Mouse (Mus musculus) kidney, embryonic 14.5 days (tissue): ENCODE data around the gene Cacnb2. TPM values are rescaled to one million over a fixed set of nuclear protein-coding genes. Genes with fewer than 3 reads are reported as not detected.

Experiments used
- ATAC-seq: fragments of 200-750 bp; cut with Nextera tagmentation; 2 replicates; pipeline ENCODE4 v1.8.0; 2017; ENCODE audit warnings: moderate number of reproducible peaks, mild to moderate bottlenecking, moderate TSS enrichment, moderate library complexity; ENCODE audit not compliant: low FRiP score, low TSS enrichment
- H3K27ac ChIP-seq: fragments of 300-500 bp; sonication (generic); 2 replicates; pipeline ENCODE4 v1.5.1; 2014; ENCODE audit warnings: low read depth, mild to moderate bottlenecking, low read length, moderate library complexity, mixed read lengths
- H3K27me3 ChIP-seq: fragments of 300-500 bp; sonication (generic); 2 replicates; pipeline ENCODE4 v1.6.1; 2014; ENCODE audit warnings: mild to moderate bottlenecking, low read length; ENCODE audit not compliant: control insufficient read depth, insufficient read depth
- H3K36me3 ChIP-seq: fragments of 300-500 bp; sonication (generic); 2 replicates; pipeline ENCODE4 v1.6.1; 2014; ENCODE audit warnings: low read length, mixed read lengths; ENCODE audit not compliant: control insufficient read depth, insufficient read depth
- H3K4me1 ChIP-seq: fragments of 300-500 bp; sonication (generic); 2 replicates; pipeline ENCODE4 v1.6.1; 2014; ENCODE audit warnings: low read length, mixed read lengths; ENCODE audit not compliant: control insufficient read depth, insufficient read depth
- H3K4me2 ChIP-seq: fragments of 300-500 bp; sonication (generic); replicated peaks from 2 replicates; pipeline ENCODE4 v1.6.1; 2014; ENCODE audit warnings: low read depth, mild to moderate bottlenecking, low read length
- H3K4me3 ChIP-seq: fragments of 300-500 bp; sonication (generic); 2 replicates; pipeline ENCODE4 v1.5.1; 2014; ENCODE audit warnings: mild to moderate bottlenecking, low read length
- H3K9ac ChIP-seq: fragments of 300-500 bp; sonication (generic); 2 replicates; pipeline ENCODE4 v1.6.1; 2014; ENCODE audit warnings: low read depth, mild to moderate bottlenecking, low read length, moderate library complexity
- H3K9me3 ChIP-seq: fragments of 300-500 bp; sonication (generic); 2 replicates; pipeline ENCODE4 v1.6.1; 2016; ENCODE audit warnings: low read length; ENCODE audit not compliant: control insufficient read depth
- WGBS: fragments of 180-500 bp; shearing (Covaris S2); extraction: QIAGEN DNeasy Blood & Tissue Kit; methylation state at CpG from one replicate; pipeline ENCODE4 v1.1.7; 2014; 5-methylcytosine and 5-hydroxymethylcytosine counted together
- polyA plus RNA-seq: library from polyadenylated mRNA; unstranded; fragments of >200 nt; fragmentation: Nextera tagmentation; extraction: Ambion mirVana; gene quantifications from 2 replicates; pipeline ENCODE4 v1.2.1, GENCODE M21; 2014

The Cacnb2 gene
- polyA plus RNA-seq, 1 experiment from 2014 or later = 1.7 TPM

DNA sequence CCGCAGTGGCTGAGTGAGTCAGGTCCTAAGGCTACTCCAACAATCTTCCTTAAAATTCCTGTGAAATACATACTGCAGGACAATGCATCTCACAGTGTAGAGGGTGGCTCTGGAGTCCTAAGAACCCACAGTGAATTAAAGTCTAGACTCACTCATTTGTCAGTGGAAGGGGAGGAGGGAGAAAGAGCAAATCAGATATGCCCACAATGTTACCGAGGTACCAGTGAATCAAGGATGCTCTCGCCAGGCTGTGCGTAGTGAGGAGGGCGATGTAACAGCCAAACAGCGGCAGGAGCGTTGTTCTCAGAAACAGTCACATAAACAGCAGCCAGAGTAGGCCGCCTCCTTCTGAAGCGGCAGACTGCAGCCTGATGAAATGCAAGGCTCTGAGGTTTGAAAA is 136.0 kb downstream of the Cacnb2 start:
- no peaks in the 10 kb centered on the region for H3K27me3 ChIP-seq
- H3K4me2 ChIP-seq = no peak overlapping the region
- no peaks in the 10 kb centered on the region for H3K4me1 ChIP-seq
- WGBS = 50% methylated on average over 9 of the region's 9 CpGs
- H3K36me3 ChIP-seq = no peaks in the 10 kb centered on the region
- no peak overlapping the region for H3K9ac ChIP-seq
- H3K4me3 ChIP-seq = no peak overlapping the region
- no peak overlapping the region for H3K27ac ChIP-seq
- ATAC-seq = no peak
- no peaks in the 10 kb centered on the region for H3K9me3 ChIP-seq

DNA sequence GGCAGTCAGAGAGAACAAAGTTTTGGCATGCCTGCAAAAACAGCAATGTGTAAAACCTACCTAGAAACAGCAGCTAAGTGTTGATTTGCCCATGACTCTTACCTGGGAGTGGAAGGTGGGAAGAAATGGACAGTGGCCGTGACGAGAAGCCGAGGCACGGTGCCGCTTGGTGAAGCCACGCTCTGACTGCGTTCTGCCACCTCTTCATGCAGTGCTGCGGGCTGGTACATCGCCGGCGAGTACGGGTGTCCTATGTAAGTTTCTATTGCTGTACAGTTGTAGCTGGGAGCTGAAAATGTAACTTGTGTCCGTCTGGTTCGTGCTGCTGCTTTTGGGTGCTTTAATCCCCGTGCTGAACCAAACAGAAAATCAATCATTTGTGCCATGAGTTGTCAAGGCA is 136.6 kb downstream of the Cacnb2 start:
- Histone ChIP-seq H3K4me1 (no peaks in the 10 kb centered on the region), H3K36me3 (no peaks in the 10 kb centered on the region), H3K9ac (no peak overlapping the region), H3K4me3 (no peak overlapping the region), H3K4me2 (no peak overlapping the region), H3K9me3 (no peaks in the 10 kb centered on the region), H3K27me3 (no peaks in the 10 kb centered on the region), H3K27ac (no peak overlapping the region)
- no peak; the same call in 1 of the 2 replicates for ATAC-seq
- WGBS = 75% methylated on average over 15 of the region's 15 CpGs

- Histone ChIP-seq H3K27ac (no peak overlapping the region), H3K9me3 (no peaks in the 10 kb centered on the region), H3K4me1 (no peaks in the 10 kb centered on the region), H3K36me3 (no peaks in the 10 kb centered on the region), H3K4me3 (no peak overlapping the region), H3K4me2 (no peak overlapping the region), H3K27me3 (no peaks in the 10 kb centered on the region), H3K9ac (no peak overlapping the region)
- no peak for ATAC-seq
- WGBS = 64% methylated on average over 7 of the region's 7 CpGs
Observed at GRCm38 (mm10) chr2:14740359-14740758, 137.5 kb downstream of the Cacnb2 start.

DNA sequence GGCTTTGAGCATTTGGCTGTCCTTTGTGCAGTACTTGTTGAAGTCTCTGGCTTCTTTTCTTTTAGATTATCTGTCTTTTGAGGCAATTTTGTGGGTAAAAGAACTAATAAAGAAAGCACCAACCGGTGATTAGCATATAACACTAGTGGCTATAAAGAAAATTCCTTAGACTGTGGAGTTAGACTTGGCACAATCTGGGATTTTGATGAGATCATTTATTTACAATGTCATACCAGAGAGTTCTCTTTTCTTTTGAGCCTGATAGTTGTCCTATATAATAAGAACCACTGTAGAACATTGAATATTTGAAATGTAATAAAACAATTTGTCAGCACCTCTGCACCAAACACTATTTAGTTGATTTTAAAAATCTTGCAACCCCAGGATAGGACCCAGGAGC is 141.9 kb downstream of the Cacnb2 start:
- no peaks in the 10 kb centered on the region for H3K9me3 ChIP-seq

GRCm38 (mm10) chr2:14762846-14763245 is 160.0 kb downstream of the Cacnb2 start:
- Histone ChIP-seq H3K27ac (no peak overlapping the region), H3K9me3 (no peaks in the 10 kb centered on the region)
- WGBS = 65% methylated on average over 4 of the region's 4 CpGs

More for the DNA sequence above, 141.9 kb downstream of the Cacnb2 start:
- Histone ChIP-seq H3K4me2 (no peak overlapping the region), H3K36me3 (no peaks in the 10 kb centered on the region), H3K27me3 (no peaks in the 10 kb centered on the region), H3K9ac (no peak overlapping the region), H3K4me3 (no peak overlapping the region), H3K4me1 (no peaks in the 10 kb centered on the region), H3K27ac (no peak overlapping the region)
- WGBS = 80% methylated on average over 1 of the region's 1 CpGs
- ATAC-seq = no peak

DNA sequence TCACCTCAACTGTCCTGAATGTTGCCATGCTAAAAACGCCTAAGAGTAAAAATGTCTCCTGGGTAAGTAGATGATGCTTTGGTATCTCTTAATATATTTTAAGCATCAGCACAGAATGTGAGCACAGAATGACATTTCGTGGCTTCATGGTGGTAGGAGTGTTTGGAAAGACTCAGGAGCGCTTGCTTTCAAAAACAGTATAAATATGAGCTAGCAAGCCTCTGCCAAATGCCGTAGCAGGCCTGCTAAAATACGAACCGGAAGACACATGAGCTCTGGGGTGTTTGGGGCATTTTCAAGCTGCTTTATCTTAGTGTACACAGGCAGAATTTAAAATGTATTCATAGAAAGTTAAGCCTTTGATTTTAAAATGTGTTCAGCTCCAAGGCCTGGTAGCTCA is 161.0 kb downstream of the Cacnb2 start:
- Histone ChIP-seq H3K27me3 (no peaks in the 10 kb centered on the region), H3K36me3 (no peaks in the 10 kb centered on the region), H3K9ac (no peak overlapping the region), H3K4me3 (no peak overlapping the region), H3K4me1 (no peaks in the 10 kb centered on the region), H3K4me2 (no peak overlapping the region), H3K27ac (no peak overlapping the region), H3K9me3 (no peaks in the 10 kb centered on the region)
- no peak for ATAC-seq
- WGBS = 84% methylated on average over 6 of the region's 6 CpGs

More at GRCm38 (mm10) chr2:14762846-14763245, 160.0 kb downstream of the Cacnb2 start:
- Histone ChIP-seq H3K4me2 (no peak overlapping the region), H3K4me3 (no peak overlapping the region), H3K27me3 (no peaks in the 10 kb centered on the region), H3K36me3 (no peaks in the 10 kb centered on the region), H3K4me1 (no peaks in the 10 kb centered on the region), H3K9ac (no peak overlapping the region)
- ATAC-seq = no peak

- Histone ChIP-seq H3K4me1 (no peaks in the 10 kb centered on the region), H3K36me3 (no peaks in the 10 kb centered on the region), H3K9me3 (no peaks in the 10 kb centered on the region), H3K4me3 (no peak overlapping the region), H3K27me3 (no peaks in the 10 kb centered on the region), H3K4me2 (no peak overlapping the region), H3K9ac (no peak overlapping the region), H3K27ac (no peak overlapping the region)
- WGBS = 95% methylated on average over 1 of the region's 1 CpGs
- no peak for ATAC-seq
Observed at GRCm38 (mm10) chr2:14769448-14769847, 166.6 kb downstream of the Cacnb2 start.

- 87% methylated on average over 4 of the region's 4 CpGs for WGBS
- no peaks in the 10 kb centered on the region for H3K27me3 ChIP-seq
- no peaks in the 10 kb centered on the region for H3K4me1 ChIP-seq
- H3K9ac ChIP-seq = no peak overlapping the region
- no peaks in the 10 kb centered on the region for H3K9me3 ChIP-seq
- no peak for ATAC-seq
- no peak overlapping the region for H3K4me2 ChIP-seq
- H3K36me3 ChIP-seq = no peaks in the 10 kb centered on the region
- no peak overlapping the region for H3K27ac ChIP-seq
- H3K4me3 ChIP-seq = no peak overlapping the region
Observed at GRCm38 (mm10) chr2:14770635-14771034, 167.7 kb downstream of the Cacnb2 start.

DNA sequence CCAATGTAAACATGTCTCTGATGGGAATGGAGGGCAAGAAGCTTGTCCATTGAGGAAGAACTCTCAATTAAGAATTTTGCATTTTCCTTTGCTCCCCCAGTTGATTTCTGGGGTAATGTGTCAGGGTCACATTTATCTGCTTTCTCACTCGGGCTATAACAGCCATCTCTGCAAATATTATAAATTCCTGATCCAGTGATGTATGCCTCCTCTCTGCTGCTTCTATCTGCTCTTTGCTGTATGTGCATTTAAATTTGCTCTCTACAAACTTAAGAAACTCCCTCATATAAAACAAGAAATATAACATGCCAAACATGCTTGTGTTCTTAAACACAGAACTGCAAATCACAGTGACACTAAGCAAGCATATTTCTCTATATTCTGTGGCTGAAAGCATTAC is 171.5 kb downstream of the Cacnb2 start:
- 38% methylated on average over 1 of the region's 1 CpGs for WGBS
- Histone ChIP-seq H3K9ac (no peak overlapping the region), H3K4me3 (no peak overlapping the region), H3K36me3 (no peaks in the 10 kb centered on the region), H3K27me3 (no peaks in the 10 kb centered on the region), H3K4me2 (no peak overlapping the region), H3K4me1 (no peaks in the 10 kb centered on the region), H3K9me3 (no peaks in the 10 kb centered on the region), H3K27ac (no peak overlapping the region)
- no peak for ATAC-seq
